Mouse (Mus musculus): ENCODE data around the gene Tyw5. TPM values are rescaled to one million over a fixed set of nuclear protein-coding genes. Genes with fewer than 3 reads are reported as not detected.

The Tyw5 gene
- polyA plus RNA-seq, 1 experiment from 2014 or later: 32.4 TPM

DNA sequence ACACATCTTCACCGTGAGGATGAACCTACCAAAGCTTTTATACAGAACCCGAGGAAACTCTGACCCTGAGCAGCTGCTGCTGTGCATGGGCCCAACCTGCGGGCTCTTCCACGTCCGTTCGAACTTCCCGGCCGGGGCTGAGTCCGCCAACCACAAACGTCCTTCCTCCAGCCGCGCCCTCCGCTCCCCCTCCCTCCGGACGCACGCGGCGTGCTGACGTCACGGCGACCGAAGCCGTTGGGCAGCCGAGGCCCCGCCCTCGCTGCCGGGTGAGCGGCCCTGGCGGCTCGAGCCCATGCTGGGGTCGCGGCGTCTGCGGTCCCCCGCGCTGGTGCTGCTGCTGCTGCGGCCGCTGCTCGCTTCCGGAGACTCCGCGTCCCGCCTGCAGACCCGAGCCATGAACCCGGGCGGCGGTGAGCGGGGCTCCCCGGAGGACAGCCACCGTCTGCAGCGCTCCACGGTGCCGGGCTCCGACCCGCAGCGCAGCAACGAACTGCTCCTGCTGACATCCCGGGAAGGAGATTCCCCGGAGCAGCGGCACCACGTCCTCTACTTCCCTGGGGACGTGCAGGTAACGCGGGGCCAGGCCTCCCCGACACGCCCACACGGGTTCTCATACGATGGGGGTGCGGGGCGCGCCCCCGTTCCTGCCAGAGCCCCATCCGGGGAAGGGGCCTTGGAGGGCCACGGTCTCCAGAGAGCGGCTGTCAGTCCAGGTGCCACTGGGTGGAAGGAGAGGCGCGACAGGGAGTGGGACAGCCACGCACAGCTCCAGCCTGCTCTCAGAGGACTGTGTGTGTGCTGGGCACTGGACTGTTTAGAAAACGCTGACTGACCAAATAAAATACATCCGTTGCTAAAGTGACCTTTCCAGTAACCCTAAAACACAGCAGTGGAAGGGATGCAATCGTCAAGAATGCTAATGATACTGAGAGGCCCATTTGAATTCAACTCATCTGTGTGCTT, 29.2 kb downstream of the Tyw5 start, which contains the start of gene 1700066M21Rik:
Gene 1700066M21Rik (plus strand): TSS at position 245 of the 966 bp plus-strand sequence.
- peak within 1 kb of the TSS; percentile 89 for H3K4me2 ChIP-seq
- H3K9me3 ChIP-seq: no peaks in the 10 kb centered on the region
- no peaks in the 10 kb centered on the region for H3K36me3 ChIP-seq
- peak within 1 kb of the TSS; percentile 99 for H3K4me3 ChIP-seq
- ATAC-seq (ENCODE audit: borderline replicate concordance, extremely low read depth, low FRiP score, low TSS enrichment): peak; percentile 97
- peaks cover 8% of the 10 kb centered on the region for H3K4me1 ChIP-seq
- WGBS: under 1% methylated on average over 70 of the region's 81 CpGs
- H3K27ac ChIP-seq: peak within 1 kb of the TSS; percentile 84
- H3K27me3 ChIP-seq: no peaks in the 10 kb centered on the region
- H3K9ac ChIP-seq: peak within 1 kb of the TSS; percentile 90

DNA sequence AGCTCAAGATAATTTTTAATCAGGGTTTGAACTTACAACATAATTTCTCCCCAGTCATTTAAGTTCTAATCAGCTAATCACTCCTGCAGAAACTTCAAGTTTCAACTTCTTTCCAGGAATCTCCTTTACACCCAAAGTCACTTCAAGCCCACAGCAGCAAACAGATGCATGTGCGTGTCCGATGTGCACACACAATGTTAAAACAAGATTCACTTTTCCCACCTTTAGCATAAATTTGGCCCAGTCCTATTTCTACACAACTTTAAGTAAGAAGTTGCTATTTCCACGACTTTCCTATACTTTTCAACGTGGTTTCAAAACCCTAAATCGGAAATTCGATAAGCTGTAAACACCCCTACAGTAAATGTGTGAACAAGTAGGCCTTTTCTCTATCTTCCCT, 30.1 kb downstream of the Tyw5 start:
- Histone ChIP-seq H3K9me3 (no peaks in the 10 kb centered on the region), H3K4me1 (peaks cover 8% of the 10 kb centered on the region), H3K27me3 (no peaks in the 10 kb centered on the region), H3K4me3 (peak overlapping the region; percentile 99), H3K27ac (peak overlapping the region; percentile 38; the same call in 1 of the 2 replicates), H3K9ac (0 out of 2 replicates have a peak overlapping the region, but pooled peaks have one; percentile 34), H3K4me2 (peak overlapping the region; percentile 89), H3K36me3 (no peaks in the 10 kb centered on the region)
- 55% methylated on average over 6 of the region's 6 CpGs for WGBS
- no peak for ATAC-seq (ENCODE audit: borderline replicate concordance, extremely low read depth, low FRiP score, low TSS enrichment)

DNA sequence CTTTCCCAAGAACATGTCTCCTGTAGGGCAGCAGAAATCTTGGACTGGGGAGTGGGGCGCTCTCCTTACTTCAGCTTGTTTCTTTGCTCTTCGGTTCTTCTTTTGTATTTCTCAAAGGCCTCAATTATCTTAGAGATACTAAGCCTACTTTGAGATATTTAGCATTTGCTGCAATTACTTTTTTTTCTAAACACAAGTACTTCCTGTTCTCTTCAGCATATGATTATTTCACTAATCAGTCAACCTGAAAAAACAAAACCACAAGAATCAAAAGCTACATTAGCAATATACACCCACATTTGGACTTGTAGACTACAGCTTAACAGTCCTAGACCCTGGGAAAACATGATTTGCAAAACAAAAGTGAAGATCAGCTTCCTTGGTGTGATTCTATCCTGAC, 31.6 kb downstream of the Tyw5 start:
- H3K9ac ChIP-seq: no peak overlapping the region
- 92% methylated on average over 2 of the region's 2 CpGs for WGBS
- no peak for ATAC-seq (ENCODE audit: borderline replicate concordance, extremely low read depth, low FRiP score, low TSS enrichment)
- H3K9me3 ChIP-seq: no peaks in the 10 kb centered on the region
- no peaks in the 10 kb centered on the region for H3K27me3 ChIP-seq
- no peak overlapping the region for H3K4me3 ChIP-seq
- H3K36me3 ChIP-seq: no peaks in the 10 kb centered on the region
- no peak overlapping the region for H3K4me2 ChIP-seq
- peaks cover 8% of the 10 kb centered on the region for H3K4me1 ChIP-seq
- H3K27ac ChIP-seq: no peak overlapping the region

DNA sequence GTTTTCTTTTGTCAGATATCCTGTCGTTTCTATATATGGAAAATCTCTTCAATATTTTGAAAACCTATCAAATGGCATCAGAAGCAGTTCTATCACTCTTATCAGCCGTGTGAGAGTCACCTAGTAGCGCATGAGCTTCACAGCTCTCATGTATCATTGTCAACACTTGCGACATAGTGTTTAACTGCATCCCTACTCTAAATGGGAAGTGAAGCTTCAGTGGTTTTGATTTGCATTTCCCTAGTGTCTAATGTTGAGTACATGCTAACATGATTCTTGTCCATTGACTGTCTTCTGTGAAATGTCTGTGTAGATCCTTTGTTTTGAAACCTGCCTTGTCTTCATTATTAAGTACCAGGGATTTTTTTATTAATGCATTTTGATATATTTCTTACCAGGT, 36.5 kb downstream of the Tyw5 start:
- H3K9me3 ChIP-seq: no peaks in the 10 kb centered on the region
- WGBS: 48% methylated on average over 4 of the region's 4 CpGs
- ATAC-seq (ENCODE audit: borderline replicate concordance, extremely low read depth, low FRiP score, low TSS enrichment): no peak
- H3K4me2 ChIP-seq: no peak overlapping the region
- no peak overlapping the region for H3K9ac ChIP-seq
- H3K27ac ChIP-seq: no peak overlapping the region
- H3K4me3 ChIP-seq: no peak overlapping the region
- no peaks in the 10 kb centered on the region for H3K27me3 ChIP-seq
- no peaks in the 10 kb centered on the region for H3K4me1 ChIP-seq
- no peaks in the 10 kb centered on the region for H3K36me3 ChIP-seq

DNA sequence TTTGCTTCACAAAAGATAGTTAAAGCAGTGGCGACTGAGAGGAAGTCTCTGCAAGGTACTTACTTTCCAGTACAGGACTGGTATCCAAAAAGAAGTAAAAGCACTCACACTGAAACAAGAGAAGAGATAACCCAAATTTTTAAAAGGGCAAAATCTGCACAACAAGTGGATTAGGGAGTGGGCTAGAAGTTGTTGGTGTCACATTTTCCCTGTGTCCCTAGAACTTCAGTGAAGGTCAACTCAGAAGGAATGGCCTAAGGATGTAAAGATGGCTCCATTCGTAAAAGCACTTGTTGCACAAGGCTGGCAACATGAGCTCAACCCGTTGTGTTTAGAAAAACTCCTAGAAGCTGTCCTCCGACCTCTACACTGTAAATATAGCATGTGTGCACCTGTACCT, 37.8 kb downstream of the Tyw5 start:
- ATAC-seq (ENCODE audit: borderline replicate concordance, extremely low read depth, low FRiP score, low TSS enrichment): no peak
- H3K4me3 ChIP-seq: no peak overlapping the region
- H3K9me3 ChIP-seq: no peaks in the 10 kb centered on the region
- WGBS: 79% methylated on average over 4 of the region's 4 CpGs
- H3K27ac ChIP-seq: no peak overlapping the region
- H3K27me3 ChIP-seq: no peaks in the 10 kb centered on the region
- H3K4me2 ChIP-seq: no peak overlapping the region
- no peak overlapping the region for H3K9ac ChIP-seq
- H3K36me3 ChIP-seq: no peaks in the 10 kb centered on the region
- no peaks in the 10 kb centered on the region for H3K4me1 ChIP-seq

DNA sequence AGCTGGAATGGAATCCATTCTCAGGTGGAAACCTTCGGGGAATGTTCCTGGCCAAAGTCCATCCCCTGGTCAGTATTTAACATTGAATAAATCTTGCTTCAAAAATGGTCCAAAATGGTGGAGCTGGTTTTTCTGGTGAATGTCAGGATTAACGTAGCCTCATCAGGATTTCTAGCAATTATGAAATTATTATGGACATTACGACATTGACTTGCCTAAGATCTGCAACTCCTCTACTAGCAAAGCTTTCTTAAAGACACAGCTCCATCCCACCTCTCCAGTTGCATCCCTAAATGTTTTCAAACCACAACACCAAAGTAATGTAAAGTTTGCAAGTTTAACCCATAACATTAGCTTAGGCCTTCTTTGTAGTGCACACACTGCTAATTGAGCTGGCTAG, 39.5 kb downstream of the Tyw5 start:
- no peak for ATAC-seq (ENCODE audit: borderline replicate concordance, extremely low read depth, low FRiP score, low TSS enrichment)
- H3K9ac ChIP-seq: no peak overlapping the region
- H3K4me2 ChIP-seq: no peak overlapping the region
- no peaks in the 10 kb centered on the region for H3K9me3 ChIP-seq
- no peaks in the 10 kb centered on the region for H3K36me3 ChIP-seq
- no peak overlapping the region for H3K4me3 ChIP-seq
- no peaks in the 10 kb centered on the region for H3K4me1 ChIP-seq
- H3K27ac ChIP-seq: no peak overlapping the region
- WGBS: 90% methylated on average over 3 of the region's 3 CpGs
- no peaks in the 10 kb centered on the region for H3K27me3 ChIP-seq

DNA sequence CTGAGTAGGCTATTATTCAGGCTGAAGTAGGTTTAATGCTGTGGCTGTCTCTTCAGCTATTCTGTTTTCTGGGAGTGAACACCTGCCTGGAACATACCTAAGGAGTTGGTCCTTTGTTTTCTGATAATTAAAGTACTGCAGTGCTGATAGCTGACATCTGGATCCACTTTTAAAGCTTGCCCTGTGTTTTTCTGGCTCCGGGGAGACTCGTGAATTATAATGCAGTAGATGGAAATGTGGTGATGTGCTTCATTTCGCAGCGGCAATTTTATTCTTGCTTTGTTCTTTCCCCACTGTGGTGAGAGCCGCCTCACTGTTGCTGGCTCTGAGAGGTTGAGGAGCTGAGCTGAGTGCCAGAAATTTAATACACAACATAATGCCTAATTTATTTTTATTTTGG, 48.4 kb downstream of the Tyw5 start:
- no peaks in the 10 kb centered on the region for H3K4me1 ChIP-seq
- no peak overlapping the region for H3K9ac ChIP-seq
- H3K4me3 ChIP-seq: no peak overlapping the region
- H3K9me3 ChIP-seq: no peaks in the 10 kb centered on the region
- 78% methylated on average over 5 of the region's 5 CpGs for WGBS
- H3K27me3 ChIP-seq: no peaks in the 10 kb centered on the region
- no peak overlapping the region for H3K4me2 ChIP-seq
- H3K27ac ChIP-seq: no peak overlapping the region
- no peaks in the 10 kb centered on the region for H3K36me3 ChIP-seq
- no peak for ATAC-seq (ENCODE audit: borderline replicate concordance, extremely low read depth, low FRiP score, low TSS enrichment)

DNA sequence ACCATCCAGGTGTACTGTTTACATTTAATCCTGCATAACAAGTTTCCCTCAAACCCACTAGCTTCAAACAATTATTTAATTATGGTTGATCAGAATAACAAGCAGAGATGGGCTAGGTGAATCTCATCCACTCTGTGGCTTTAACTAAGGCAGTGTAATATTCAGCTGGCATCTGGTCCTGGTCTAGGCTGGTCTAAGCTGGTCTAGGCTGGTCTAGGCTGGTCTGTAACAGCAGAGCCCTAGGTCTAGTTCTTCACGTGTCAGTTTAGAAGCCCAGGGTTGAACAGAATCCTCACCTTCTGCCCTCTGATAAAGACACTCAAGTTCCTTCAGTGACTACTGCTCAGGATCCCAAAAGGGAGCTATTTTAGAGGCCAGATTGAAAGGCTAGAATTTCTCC, 55.0 kb downstream of the Tyw5 start:
- ATAC-seq (ENCODE audit: borderline replicate concordance, extremely low read depth, low FRiP score, low TSS enrichment): no peak
- Histone ChIP-seq H3K9ac (no peak overlapping the region), H3K36me3 (no peaks in the 10 kb centered on the region), H3K4me3 (no peak overlapping the region), H3K9me3 (no peaks in the 10 kb centered on the region), H3K27me3 (no peaks in the 10 kb centered on the region), H3K27ac (no peak overlapping the region), H3K4me2 (no peak overlapping the region), H3K4me1 (no peaks in the 10 kb centered on the region)
- WGBS: 64% methylated on average over 1 of the region's 1 CpGs

DNA sequence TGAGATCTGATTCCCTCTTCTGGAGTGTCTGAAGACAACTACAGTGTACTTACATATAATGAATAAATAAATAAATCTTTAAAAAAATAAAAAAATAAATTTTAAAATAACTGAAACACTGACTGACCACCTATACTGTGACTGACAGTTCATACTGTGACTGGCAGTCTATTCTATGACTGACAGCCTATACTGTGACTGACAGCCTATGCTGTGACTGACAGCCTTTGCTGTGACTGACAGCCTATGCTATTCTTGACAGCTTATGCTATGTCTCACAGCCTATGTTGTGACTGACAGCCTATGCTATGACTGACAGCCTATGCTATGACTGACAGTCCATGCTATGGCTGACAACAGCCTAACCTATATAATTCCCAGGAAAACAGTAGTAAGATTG, 59.4 kb downstream of the Tyw5 start:
- no peak overlapping the region for H3K27ac ChIP-seq
- no peak for ATAC-seq (ENCODE audit: borderline replicate concordance, extremely low read depth, low FRiP score, low TSS enrichment)
- no peaks in the 10 kb centered on the region for H3K9me3 ChIP-seq
- H3K9ac ChIP-seq: no peak overlapping the region
- H3K36me3 ChIP-seq: no peaks in the 10 kb centered on the region
- no peaks in the 10 kb centered on the region for H3K27me3 ChIP-seq
- H3K4me3 ChIP-seq: no peak overlapping the region
- no peak overlapping the region for H3K4me2 ChIP-seq
- H3K4me1 ChIP-seq: no peaks in the 10 kb centered on the region

DNA sequence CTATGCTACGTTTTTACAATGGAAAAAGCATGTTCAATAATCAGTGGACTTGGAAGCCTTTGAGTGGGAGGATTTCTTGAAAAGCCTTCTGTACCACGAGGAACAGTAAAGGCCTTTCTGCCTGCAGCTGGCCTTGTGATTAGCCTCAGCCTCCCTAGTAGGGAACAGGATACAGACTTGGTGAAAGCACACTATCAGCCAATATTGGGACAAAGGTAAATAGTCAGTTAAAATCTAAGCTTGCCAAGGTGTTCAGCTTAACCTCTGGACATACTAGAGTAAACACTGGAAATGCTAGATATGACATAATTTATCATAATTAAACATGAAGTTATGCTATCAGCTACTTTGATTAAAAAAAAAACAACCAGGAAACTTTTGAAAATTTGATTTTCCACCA, 65.7 kb downstream of the Tyw5 start:
- Histone ChIP-seq H3K27ac (no peak overlapping the region), H3K36me3 (no peaks in the 10 kb centered on the region), H3K27me3 (no peaks in the 10 kb centered on the region), H3K9me3 (no peaks in the 10 kb centered on the region), H3K4me2 (no peak overlapping the region), H3K4me3 (no peak overlapping the region), H3K9ac (no peak overlapping the region), H3K4me1 (no peaks in the 10 kb centered on the region)
- ATAC-seq (ENCODE audit: borderline replicate concordance, extremely low read depth, low FRiP score, low TSS enrichment): no peak
- 30% methylated on average over 2 of the region's 2 CpGs for WGBS

DNA sequence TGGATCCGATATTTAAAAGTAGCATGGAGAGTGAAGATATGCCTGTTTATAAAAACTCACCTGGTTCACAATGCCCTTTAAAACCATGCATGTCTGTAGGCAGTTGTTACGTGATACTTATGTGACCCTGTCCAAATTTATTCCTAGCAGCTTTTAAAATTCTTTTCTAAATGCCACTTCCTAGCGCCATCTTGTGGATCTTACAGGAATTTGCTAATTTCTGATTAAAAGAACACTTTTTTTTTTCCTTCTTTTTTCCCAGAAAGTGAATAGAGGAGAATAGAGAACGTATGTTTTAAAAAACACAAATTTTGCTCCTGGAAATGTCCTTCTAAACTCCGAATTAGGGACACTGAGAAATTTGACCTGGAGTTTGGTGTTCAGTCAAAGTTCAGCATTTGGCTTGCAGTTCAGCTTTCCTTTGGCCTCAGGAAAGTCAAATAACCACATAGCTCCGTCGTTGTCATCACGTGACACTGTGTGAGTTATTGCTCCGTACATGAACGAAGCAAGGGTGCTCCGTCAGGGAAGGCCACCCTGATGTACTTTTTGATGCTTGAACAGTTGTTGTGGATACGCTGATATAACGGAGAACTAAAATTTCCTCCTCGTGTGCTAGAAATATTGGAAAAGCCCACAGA, 67.6 kb downstream of the Tyw5 start:
- Histone ChIP-seq H3K4me3 (no peak overlapping the region), H3K27ac (no peak overlapping the region), H3K4me2 (no peak overlapping the region), H3K27me3 (no peaks in the 10 kb centered on the region), H3K9me3 (no peaks in the 10 kb centered on the region), H3K9ac (no peak overlapping the region), H3K36me3 (no peaks in the 10 kb centered on the region), H3K4me1 (no peaks in the 10 kb centered on the region)
- WGBS: 39% methylated on average over 14 of the region's 14 CpGs
- no peak for ATAC-seq (ENCODE audit: borderline replicate concordance, extremely low read depth, low FRiP score, low TSS enrichment)

Data from lung, embryonic 15.5 days (tissue).